Mouse (Mus musculus) inflammation-experienced regulatory T-cells, adult 6 months (primary cell): Measurements from ENCODE around the gene Fignl2. TPM values are rescaled to one million over a fixed set of nuclear protein-coding genes. Genes with fewer than 3 reads are reported as not detected.

Experiments
- ATAC-seq: one replicate; pipeline ENCODE4 v1.8.0; 2017
- polyA plus RNA-seq, 3 experiments: library from polyadenylated mRNA; unstranded; fragments of 100-300 nt; shearing (Covaris generic); gene quantifications; one replicate each; pipeline ENCODE4 v1.2.1; 2017

The Fignl2 gene
- polyA plus RNA-seq, 3 experiments from 2014 or later = not detected

- ATAC-seq = no peak
These were observed 69.9 kb downstream of the Fignl2 start for GRCm38 (mm10) chr15:101008386-101009010.

DNA sequence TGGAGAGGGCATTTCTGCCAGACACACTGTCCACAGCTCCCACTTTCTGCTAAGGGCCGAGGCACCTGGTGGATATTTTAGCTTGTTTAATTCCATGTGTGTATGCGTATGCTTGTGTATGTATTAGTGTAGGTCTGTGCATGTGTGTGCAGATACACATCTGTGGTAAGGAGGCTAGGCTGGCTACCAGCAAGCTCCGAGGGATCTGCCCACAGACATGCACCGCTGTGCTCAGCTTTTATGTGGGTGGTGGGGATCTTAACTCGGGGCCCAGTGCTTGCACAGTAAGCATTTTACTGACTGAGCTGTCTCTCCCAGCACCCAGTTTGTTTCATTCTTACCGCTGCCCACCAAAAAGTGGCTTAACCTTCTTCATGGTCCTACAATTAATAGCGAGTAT is 71.1 kb downstream of the Fignl2 start:
- ATAC-seq = no peak

DNA sequence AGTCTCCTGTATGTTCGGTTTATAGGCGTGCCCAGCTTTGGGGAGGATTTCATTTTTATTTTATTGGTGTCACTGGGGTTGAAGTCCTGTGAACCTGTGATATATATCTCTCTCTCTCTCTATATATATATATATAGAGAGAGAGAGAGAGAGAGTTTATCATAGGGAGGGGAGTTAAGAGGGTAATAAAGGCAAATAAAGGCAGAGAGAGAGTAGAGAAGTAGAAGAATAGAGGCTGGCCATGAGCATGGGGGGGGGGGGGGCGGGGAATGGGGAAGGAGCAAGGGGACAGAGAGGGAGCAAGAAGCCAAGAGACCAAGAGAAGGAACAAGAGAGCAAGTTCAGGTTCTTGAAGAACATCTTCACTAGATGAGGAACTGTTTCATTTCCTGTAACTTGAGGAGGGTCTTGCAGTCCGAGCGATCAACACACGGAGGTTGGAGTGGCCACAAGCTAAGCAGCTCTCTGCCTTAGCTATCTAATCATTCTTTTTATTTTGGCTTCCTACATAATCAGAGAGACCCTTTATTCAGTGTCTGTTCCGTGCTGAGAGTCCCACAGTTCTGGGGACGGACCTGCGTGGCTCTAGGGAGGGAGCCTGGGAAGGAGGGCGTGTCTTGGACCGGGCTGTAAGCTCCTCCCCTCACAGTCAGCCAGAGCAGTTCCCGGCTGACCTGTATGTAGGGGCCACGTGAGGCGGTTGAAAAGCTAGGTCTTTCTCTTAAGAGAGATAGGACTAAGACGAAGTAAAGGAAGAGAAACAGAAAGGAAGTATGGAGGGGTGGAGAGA is 71.9 kb downstream of the Fignl2 start:
- ATAC-seq = no peak

- ATAC-seq = no peak
These were observed 72.7 kb downstream of the Fignl2 start for GRCm38 (mm10) chr15:101005717-101006116.

- no peak for ATAC-seq
These were observed 73.8 kb downstream of the Fignl2 start for GRCm38 (mm10) chr15:101004538-101004937.

DNA sequence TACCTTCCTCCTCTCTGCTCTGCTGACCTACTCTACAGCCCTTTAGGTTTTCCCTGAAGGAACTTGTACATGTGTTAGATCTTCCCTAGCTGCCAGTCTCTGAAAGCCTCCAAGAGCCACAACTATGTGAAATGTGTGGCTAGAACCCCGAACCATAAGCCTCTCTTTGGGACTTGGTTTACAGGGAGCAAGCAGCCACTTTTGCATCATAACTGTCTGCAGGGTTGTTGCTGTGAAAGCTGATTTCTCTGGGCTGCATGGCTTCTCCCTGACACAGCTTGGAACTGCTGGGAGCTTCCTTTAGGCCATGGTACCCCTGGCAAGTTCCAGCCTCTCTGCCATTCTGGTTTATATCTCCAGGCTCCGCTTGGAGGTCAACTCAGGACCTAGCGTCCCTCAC is 75.9 kb downstream of the Fignl2 start:
- no peak for ATAC-seq

DNA sequence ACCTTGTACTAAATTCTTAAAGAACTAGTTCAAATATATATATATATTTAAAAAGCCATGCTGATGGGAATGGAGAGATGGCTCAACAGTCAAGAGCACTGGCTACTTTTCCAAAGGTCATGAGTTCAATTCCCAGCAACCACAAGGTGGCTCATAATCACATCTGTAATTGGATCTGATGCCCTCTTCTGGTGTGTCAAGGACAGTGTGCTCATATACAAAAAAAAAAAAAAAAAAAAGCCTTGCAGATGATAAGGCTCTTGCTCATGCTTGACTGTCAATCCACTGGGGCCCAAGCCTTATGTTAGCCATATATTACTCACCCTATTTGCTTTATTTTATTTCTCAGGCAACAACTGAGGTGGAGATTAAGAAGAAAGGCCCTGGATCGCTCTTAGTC is 76.7 kb downstream of the Fignl2 start:
- ATAC-seq = no peak

Other genes starting within 250 kb of the Fignl2 start
- gene Scn8a, start 208.7 kb downstream of the Fignl2 start, polyA plus RNA-seq = 1 to 10 TPM in 1 of 3 experiments, under 1 TPM in 2; 0.14 to 1.1 (median 0.78) TPM
- not detected for gene Gm47841, start 31.2 kb downstream of the Fignl2 start, polyA plus RNA-seq
- gene Ankrd33, start 37.2 kb upstream of the Fignl2 start, polyA plus RNA-seq = not detected
- gene Acvrl1, start 50.0 kb upstream of the Fignl2 start, polyA plus RNA-seq = 1 to 10 TPM in 1 of 3 experiments, under 1 TPM in 1, not detected in 1; 0.86 to 1.9 TPM
- gene Acvr1b, start 95.5 kb upstream of the Fignl2 start, polyA plus RNA-seq = 1 to 10 TPM in 2 of 3 experiments, under 1 TPM in 1; 0.53 to 4.0 (median 3.6) TPM
- gene Grasp, start 145.6 kb upstream of the Fignl2 start, polyA plus RNA-seq = under 1 TPM; 0.18 to 0.50 (median 0.28) TPM
- 10 to 100 TPM; 46.4 to 73.4 (median 68.3) TPM for gene Nr4a1, start 175.7 kb upstream of the Fignl2 start, polyA plus RNA-seq
- 10 to 100 TPM; 39.9 to 53.6 (median 47.8) TPM for gene Atg101, start 205.7 kb upstream of the Fignl2 start, polyA plus RNA-seq
- gene 6030408B16Rik, start 214.6 kb upstream of the Fignl2 start, polyA plus RNA-seq = under 1 TPM in 1 of 3 experiments, not detected in 2; 0.70 TPM